Mouse (Mus musculus): ENCODE results near the gene Tet2.
"Not testable (repeated sequence)": the region's sequence is repeated elsewhere in the genome, so short reads cannot be mapped to it uniquely, and the experiment has no call there.

The Tet2 gene

DNA sequence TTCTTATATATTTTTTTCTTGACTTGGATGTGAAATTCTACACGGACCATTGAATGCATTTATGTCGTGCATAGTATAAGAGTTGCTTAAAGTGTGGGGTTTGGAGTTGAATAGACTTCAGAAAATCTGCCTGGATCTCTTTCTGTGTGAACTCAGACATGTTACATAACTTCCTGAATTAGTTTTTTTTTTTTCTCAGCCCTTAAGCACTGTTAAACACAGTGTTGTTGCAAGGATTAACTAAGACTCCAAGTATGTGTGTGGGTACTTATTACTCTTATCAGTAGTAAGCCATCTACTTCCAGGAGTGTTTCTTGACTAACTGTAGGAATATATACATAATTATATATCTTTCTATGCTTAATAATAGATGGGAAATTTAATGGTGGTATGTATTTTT is 3.7 kb upstream of the Tet2 start:
- DNase-seq (ENCODE audit: low spot score) = peak; percentile 24

- DNase-seq (ENCODE audit: low spot score) = no peak
Observed at GRCm38 (mm10) chr3:133546790-133547189, 1.9 kb upstream of the Tet2 start.

GRCm38 (mm10) chr3:133545304-133545666 is 346 bp upstream of the Tet2 start:
- DNase-seq (ENCODE audit: low spot score) = no peak

GRCm38 (mm10) chr3:133544131-133544550 is 798 bp downstream of the Tet2 start:
- peak; percentile 92 for DNase-seq (ENCODE audit: low spot score)

GRCm38 (mm10) chr3:133543101-133544020 is 1.6 kb downstream of the Tet2 start:
- peak; percentile 23 for DNase-seq (ENCODE audit: low spot score)

DNA sequence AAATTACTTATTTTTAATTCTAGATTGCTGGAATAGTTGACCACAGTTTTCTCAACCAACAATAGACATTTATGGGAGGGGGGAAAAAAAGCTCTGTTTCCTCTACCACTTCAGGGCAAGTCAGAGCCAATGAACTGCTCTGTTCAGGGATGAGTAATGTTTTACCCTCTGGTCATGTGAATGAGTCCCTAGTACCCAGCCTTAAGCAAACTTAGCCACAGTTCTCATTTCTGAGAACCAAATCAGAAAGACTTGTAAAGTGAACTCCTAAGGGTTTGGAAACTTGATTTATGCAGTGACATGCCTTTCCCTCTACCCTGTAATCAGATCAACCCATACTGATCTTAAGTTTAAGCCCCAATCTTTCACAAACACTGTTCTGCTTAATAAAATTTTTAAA is 2.9 kb downstream of the Tet2 start:
- DNase-seq (ENCODE audit: low spot score) = peak; percentile 32

DNA sequence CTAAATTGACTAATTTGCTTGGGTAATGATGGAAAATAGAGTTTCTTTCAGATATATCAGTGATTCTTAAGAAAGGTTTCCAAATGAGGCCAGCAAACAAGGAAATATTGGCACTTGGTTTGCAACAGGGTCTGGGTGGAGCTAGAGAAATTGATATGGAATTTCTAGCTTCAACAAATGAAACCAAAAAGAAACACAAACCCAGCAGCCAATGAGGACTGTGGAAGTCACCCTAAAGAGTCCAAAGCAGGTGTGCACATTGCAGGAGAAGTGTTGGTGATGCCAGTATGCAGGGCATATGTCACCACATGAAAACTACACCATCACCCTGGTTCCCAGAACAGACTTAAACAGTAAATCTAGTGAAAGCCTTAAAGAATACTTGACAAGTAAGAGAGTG is 3.9 kb downstream of the Tet2 start:
- no peak for DNase-seq (ENCODE audit: low spot score)

DNA sequence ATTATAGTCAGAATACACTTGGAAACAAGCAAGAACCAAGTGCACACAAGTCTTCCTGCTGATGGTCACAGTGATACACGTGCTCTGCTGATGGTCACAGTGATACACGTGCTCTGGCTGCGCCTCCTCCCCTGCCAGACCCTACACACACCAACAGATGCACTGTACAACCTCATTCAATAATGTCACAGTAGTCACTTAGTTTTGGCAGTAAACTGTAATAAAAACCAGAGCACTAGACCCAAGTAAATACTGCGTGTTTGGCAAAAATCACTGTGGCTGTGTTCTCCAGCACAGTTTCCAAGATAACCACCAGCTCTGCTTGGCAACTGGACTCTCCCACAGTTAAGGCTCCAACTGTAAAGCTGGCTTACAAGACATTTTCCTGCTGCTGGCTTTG is 4.9 kb downstream of the Tet2 start:
- DNase-seq (ENCODE audit: low spot score) = no peak

GRCm38 (mm10) chr3:133538499-133538898 is 6.4 kb downstream of the Tet2 start:
- not testable (repeated sequence) for DNase-seq (ENCODE audit: low spot score)

DNA sequence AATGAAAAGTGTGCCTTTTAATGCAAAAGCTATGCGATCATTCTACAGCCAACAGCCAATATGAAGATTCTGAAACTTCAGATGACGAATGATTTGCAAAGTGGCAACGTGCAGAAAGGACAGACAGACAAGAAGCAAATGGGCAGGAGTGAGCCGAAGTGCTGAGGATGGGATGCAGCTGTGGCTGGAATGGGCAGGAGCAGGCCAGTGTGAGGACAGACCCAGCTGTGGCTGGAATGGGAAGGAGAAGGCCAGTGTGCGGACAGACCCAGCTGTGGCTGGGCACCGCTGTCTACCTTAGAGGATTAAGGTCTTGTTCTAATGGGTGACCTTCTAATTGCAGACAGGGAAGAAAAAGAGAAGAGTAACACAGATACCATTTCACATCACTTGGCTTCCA is 9.3 kb downstream of the Tet2 start:
- peak; percentile 44 for DNase-seq (ENCODE audit: low spot score)

DNA sequence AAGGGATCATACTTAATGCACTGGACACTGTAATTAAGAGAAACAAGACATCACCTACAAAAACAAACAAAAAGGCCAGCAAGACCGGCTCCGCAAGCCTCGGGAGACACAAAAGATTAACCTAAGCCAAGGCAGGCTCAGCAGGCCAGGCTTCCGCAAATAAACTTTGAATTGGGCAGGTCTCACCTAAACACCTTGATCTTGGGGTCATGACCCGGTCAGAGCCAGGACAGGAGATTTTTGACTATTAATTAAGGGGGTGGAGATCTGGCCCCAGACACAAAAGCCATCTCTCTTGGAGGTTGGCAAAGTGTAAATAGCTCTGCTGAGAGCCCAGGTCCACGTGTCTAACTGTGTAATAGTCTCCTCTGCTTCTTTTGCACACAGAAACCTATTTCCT is 10.9 kb downstream of the Tet2 start:
- no peak for DNase-seq (ENCODE audit: low spot score)

GRCm38 (mm10) chr3:133533272-133533995 is 11.5 kb downstream of the Tet2 start:
- no peak for DNase-seq (ENCODE audit: low spot score)

DNA sequence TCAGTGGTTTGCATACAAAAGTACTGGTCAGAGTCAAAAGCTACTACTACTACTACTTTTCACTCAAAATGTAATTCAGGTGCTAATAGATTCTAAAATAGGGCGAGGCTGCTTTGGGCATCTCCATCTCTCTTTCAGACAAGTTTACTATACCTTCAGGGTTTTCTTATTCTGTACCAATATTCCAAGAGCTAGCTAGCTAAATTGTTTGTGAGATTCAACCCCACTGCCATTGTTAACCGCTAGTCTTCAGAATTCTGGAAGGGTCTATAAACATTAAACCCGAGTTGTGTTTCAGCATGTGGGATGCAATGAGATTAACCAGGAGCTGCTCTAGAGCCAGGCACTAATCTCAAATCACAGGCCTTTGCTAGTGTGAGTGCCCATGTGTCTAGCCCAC is 12.1 kb downstream of the Tet2 start:
- DNase-seq (ENCODE audit: low spot score) = no peak

- no peak for DNase-seq (ENCODE audit: low spot score)
Observed at GRCm38 (mm10) chr3:133532252-133532651, 12.7 kb downstream of the Tet2 start.

DNA sequence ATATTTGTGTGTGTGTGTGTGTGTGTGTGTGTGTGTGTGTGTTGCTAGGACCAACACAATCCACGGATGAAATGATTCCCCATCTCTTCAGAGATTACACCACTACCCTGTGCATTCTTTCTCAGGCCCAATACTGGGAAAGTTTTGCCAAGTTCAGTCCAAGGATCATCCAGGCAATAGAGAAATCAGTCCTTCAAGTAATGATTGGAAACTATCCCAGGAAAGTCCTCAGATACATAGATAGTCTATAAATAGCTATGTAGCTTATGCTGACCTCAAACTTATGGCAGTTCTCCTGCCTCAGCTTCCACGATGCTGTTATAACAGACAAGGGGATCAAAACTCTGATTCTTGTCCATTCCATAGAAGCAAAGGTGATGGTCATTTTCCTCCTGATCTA is 13.8 kb downstream of the Tet2 start:
- no peak for DNase-seq (ENCODE audit: low spot score)

GRCm38 (mm10) chr3:133530664-133531063 is 14.3 kb downstream of the Tet2 start:
- no peak for DNase-seq (ENCODE audit: low spot score)

DNA sequence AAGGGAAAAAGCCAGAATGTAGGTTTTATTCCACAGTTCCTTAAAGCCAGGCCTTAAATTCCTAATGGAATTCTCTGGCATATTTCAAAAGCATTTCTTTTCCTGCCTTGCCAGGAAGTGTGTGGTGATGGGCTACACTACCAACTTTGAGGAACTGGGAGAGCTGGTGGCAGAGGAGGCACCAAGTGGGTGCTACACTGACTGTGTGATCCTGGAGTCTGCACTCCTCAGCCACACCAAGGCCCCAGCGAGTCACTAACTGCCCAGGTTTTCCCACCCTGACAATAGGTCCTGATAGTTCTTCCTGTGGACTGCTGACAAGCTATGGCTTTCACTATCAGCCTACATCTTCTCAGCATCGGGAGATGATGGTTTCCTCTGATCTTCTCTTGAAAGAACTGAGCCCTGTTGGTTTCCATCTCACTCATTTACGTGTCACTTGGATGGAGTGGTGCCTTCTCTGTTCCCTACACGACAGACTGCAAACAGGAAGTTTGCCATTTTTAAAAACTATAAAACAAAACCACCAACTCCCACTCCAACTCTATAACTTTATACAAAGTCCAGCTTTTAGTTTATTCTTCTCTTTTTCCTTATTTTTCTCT is 18.7 kb downstream of the Tet2 start:
- DNase-seq (ENCODE audit: low spot score) = no peak

DNA sequence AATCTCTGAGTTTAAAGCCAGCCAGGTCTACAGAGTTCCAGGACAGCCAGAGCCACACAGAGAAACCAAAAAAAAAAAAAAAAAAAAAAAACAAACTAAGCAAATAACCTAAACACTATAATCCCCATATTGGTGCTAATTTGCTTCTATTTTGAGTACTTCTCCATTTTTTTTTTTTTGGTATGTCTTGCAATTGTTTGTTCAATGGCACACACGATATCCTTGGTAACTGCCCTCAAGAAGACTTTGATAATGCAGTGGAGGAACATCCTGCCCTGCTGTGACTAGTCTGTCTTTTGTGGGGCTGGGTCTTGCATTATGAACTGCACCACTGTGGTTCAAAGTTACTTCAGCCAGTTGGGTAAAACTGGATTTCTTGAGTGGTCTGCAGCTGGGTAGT is 19.4 kb downstream of the Tet2 start:
- no peak for DNase-seq (ENCODE audit: low spot score)

- no peak for DNase-seq (ENCODE audit: low spot score)
Observed at GRCm38 (mm10) chr3:133524341-133525050, 20.4 kb downstream of the Tet2 start.

DNA sequence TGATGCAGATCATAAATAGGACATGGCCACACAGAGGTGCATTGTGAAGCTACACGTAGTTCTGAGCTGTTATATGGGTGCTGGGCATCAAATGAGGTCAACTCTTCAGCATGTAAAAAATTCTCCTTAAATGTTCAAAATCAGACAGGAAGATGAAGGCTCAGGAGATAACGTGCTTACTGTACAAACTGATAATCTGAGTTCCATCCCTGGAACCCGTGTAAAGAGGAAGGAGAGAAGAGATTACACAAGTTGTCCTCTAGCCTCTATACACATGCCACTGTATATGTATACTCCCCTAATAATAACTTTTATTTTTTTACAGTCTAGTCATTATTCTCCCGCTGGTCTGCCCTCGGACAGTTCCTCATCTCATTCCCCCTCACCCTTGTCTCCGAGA is 21.7 kb downstream of the Tet2 start:
- no peak for DNase-seq (ENCODE audit: low spot score)

DNA sequence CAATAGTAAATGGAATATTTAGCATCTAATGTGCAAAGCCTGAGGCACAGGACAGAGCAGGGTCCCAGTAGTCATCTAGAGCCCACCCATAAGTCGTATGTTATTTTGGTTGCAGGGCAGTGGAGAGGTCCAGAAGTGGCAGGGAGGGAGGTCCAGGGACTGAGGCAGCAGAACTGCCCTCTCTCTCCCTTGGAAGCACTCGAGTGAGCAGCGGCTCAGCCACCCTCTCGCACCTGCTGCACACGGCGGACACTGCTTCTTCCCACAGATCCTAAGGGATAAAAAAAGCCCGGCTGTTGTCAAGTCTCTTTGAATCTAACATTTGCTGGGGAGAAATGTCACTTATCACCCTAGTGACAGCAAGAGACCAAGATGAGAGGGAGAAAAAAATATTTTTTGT is 22.6 kb downstream of the Tet2 start:
- no peak for DNase-seq (ENCODE audit: low spot score)

- no peak for DNase-seq (ENCODE audit: low spot score)
Observed at GRCm38 (mm10) chr3:133518801-133519200, 26.1 kb downstream of the Tet2 start.

Data from lung, postnatal 25 days (tissue).